In the genomic region with DNA sequence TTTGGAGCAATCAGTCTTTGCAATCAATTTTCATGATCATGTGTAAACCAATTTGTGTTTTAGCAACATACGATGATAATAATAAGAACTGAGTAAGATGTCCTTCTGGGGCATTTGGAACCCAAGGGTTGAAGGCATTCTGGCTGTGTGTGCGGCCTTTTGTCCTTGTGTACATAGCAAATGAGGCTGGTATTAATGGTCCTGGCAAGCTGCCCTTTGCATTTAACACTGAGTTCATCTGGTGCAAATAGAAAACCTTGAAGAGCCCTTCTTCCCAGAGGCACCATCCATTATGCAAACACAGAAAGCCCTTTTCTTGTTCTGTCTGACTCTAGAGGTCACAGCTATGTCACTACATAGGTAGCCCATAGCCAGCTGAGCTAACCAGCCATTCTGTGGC, we compare ENCODE assay signal across 39 mouse cellular contexts. TPM values are rescaled to one million over a fixed set of nuclear protein-coding genes. Genes with fewer than 3 reads are reported as not detected.
A peak's percentile ranks its signal among the peaks of the same experiment; 100 is the strongest.
DNase-seq lines count a peak whose midpoint lies in the region; ATAC-seq and TF ChIP-seq lines count a peak whose summit lies in the region.
"Had no signal": no experiment of that assay in that cellular context is flagged by ENCODE, and none has a peak within 500 bp of the region (broad histone marks: within the 10 kb centered on the region; RNA-seq: fewer than 3 reads in every experiment).

No protein-coding gene starts in this region.

- no peak overlapping the region for H3K4me3 ChIP-seq in kidney, embryonic 15.5 days (replicated peaks)
- H3K4me3 ChIP-seq in lung, postnatal 0 days (ENCODE audit: low read depth, low read length), result no peak overlapping the region
- no peak overlapping the region for H3K4me3 ChIP-seq in lung, adult 2 months (replicated peaks; ENCODE audit: extremely low read depth, low read depth, low read length)
- H3K4me3 ChIP-seq in heart, adult 2 months, result no peak overlapping the region
- H3K4me3 ChIP-seq: embryonic facial prominence, embryonic 10.5 days; embryonic facial prominence, embryonic 15.5 days; forebrain, embryonic 15.5 days; gastrocnemius, adult 2 months; heart, embryonic 12.5 days; hindbrain, embryonic 15.5 days; limb, embryonic 13.5 days; liver, embryonic 12.5 days had no signal

- H3K9ac ChIP-seq in kidney, embryonic 15.5 days, result no peak overlapping the region
- no peak overlapping the region for H3K9ac ChIP-seq in lung, postnatal 0 days (replicated peaks; ENCODE audit: low read depth)
- no peak overlapping the region for H3K9ac ChIP-seq in heart, adult 2 months (ENCODE audit: low read depth, low read length)
- H3K9ac ChIP-seq: embryonic facial prominence, embryonic 15.5 days; forebrain, embryonic 15.5 days; heart, embryonic 12.5 days; hindbrain, embryonic 15.5 days; limb, embryonic 13.5 days; liver, embryonic 12.5 days; liver, postnatal 0 days had no signal

- H3K4me1 ChIP-seq in kidney, embryonic 15.5 days, result no peaks in the 10 kb centered on the region
- H3K4me1 ChIP-seq in lung, postnatal 0 days (ENCODE audit: insufficient read depth, low read depth, low read length), result no peaks in the 10 kb centered on the region
- no peaks in the 10 kb centered on the region for H3K4me1 ChIP-seq in lung, adult 2 months (ENCODE audit: control insufficient read depth, insufficient read depth, low read length)
- H3K4me1 ChIP-seq in heart, adult 2 months (ENCODE audit: control insufficient read depth, insufficient read depth, low read length), result no peaks in the 10 kb centered on the region
- H3K4me1 ChIP-seq: embryonic facial prominence, embryonic 10.5 days; embryonic facial prominence, embryonic 15.5 days; forebrain, embryonic 15.5 days; heart, embryonic 12.5 days; hindbrain, embryonic 15.5 days; limb, embryonic 13.5 days had no signal

- ATAC-seq in kidney, embryonic 15.5 days (replicated peaks; ENCODE audit: low FRiP score), result no peak
- peak; percentile 46; the same call in 1 of the 2 replicates for ATAC-seq in lung, postnatal 0 days
- ATAC-seq: forebrain, embryonic 15.5 days; inflammation-experienced regulatory T-cells, adult 6 months; liver, embryonic 12.5 days; liver, postnatal 0 days; Patski had no signal

- TF ChIP-seq CTCF in lung, postnatal 0 days (IDR thresholded peaks at IDR 0.05), result no peak
- no peak for TF ChIP-seq CTCF in lung, adult 2 months (IDR thresholded peaks at IDR 0.05; ENCODE audit: insufficient read depth, low read length)
- no peak for TF ChIP-seq CTCF in heart, adult 2 months (IDR thresholded peaks at IDR 0.05)

- no peaks in the 10 kb centered on the region for H3K79me2 ChIP-seq in heart, adult 2 months (replicated peaks; ENCODE audit: control insufficient read depth, insufficient read depth, low read length)

- H3K27ac ChIP-seq in kidney, embryonic 15.5 days, result no peak overlapping the region
- H3K27ac ChIP-seq in lung, postnatal 0 days (ENCODE audit: low read length), result no peak overlapping the region
- H3K27ac ChIP-seq in heart, adult 2 months, result no peak overlapping the region
- H3K27ac ChIP-seq: embryonic facial prominence, embryonic 10.5 days; embryonic facial prominence, embryonic 15.5 days; forebrain, embryonic 15.5 days; gastrocnemius, adult 2 months; hindbrain, embryonic 15.5 days; kidney, postnatal 0 days; limb, embryonic 13.5 days; liver, embryonic 12.5 days had no signal

- intact Hi-C loops in heart, adult 2 months (cut with DNase I), result no loop called here

- H3K27me3 ChIP-seq in kidney, embryonic 15.5 days, result no peaks in the 10 kb centered on the region
- H3K27me3 ChIP-seq in lung, postnatal 0 days (replicated peaks; ENCODE audit: insufficient read depth, low read length), result no peaks in the 10 kb centered on the region
- H3K27me3 ChIP-seq in heart, adult 2 months (ENCODE audit: control insufficient read depth, insufficient read depth, low read length), result no peaks in the 10 kb centered on the region
- H3K27me3 ChIP-seq: embryonic facial prominence, embryonic 15.5 days; forebrain, embryonic 15.5 days; heart, embryonic 12.5 days; hindbrain, embryonic 15.5 days; limb, embryonic 13.5 days; liver, embryonic 12.5 days; Patski had no signal

- WGBS in kidney, embryonic 15.5 days, result 90% methylated on average over 2 of the region's 2 CpGs
- 59% methylated on average over 2 of the region's 2 CpGs for WGBS in lung, postnatal 0 days
- 78% methylated on average over 2 of the region's 2 CpGs for WGBS in lung, adult 2 months
- WGBS in heart, adult 2 months, result 86% methylated on average over 2 of the region's 2 CpGs

- H3K36me3 ChIP-seq in kidney, embryonic 15.5 days, result no peaks in the 10 kb centered on the region
- no peaks in the 10 kb centered on the region for H3K36me3 ChIP-seq in lung, postnatal 0 days (ENCODE audit: insufficient read depth, low read length)
- no peaks in the 10 kb centered on the region for H3K36me3 ChIP-seq in heart, adult 2 months (ENCODE audit: control insufficient read depth, insufficient read depth, low read length)
- H3K36me3 ChIP-seq: embryonic facial prominence, embryonic 10.5 days; embryonic facial prominence, embryonic 15.5 days; forebrain, embryonic 15.5 days; heart, embryonic 12.5 days; hindbrain, embryonic 15.5 days; limb, embryonic 13.5 days; liver, embryonic 12.5 days had no signal

- no peaks in the 10 kb centered on the region for H3K9me3 ChIP-seq in kidney, embryonic 15.5 days (replicated peaks)
- no peaks in the 10 kb centered on the region for H3K9me3 ChIP-seq in lung, postnatal 0 days (ENCODE audit: low read length)
- H3K9me3 ChIP-seq: embryonic facial prominence, embryonic 10.5 days; embryonic facial prominence, embryonic 15.5 days; forebrain, embryonic 15.5 days; heart, embryonic 12.5 days; hindbrain, embryonic 15.5 days; liver, embryonic 12.5 days had no signal

- TF ChIP-seq POLR2A in lung, adult 2 months (IDR thresholded peaks at IDR 0.05; ENCODE audit: borderline replicate concordance, extremely low read depth, low read depth, low read length), result no peak
- TF ChIP-seq POLR2A in heart, adult 2 months (IDR thresholded peaks at IDR 0.05; ENCODE audit: insufficient read depth, low read depth, low read length), result no peak

- TF ChIP-seq EP300 in lung, postnatal 0 days (IDR thresholded peaks at IDR 0.05), result no peak
- TF ChIP-seq EP300 in heart, adult 2 months (IDR thresholded peaks at IDR 0.05; ENCODE audit: insufficient read depth, low read depth, low read length), result no peak

- H3K4me2 ChIP-seq in kidney, embryonic 15.5 days, result no peak overlapping the region
- no peak overlapping the region for H3K4me2 ChIP-seq in lung, postnatal 0 days (replicated peaks; ENCODE audit: low read depth, low read length)
- H3K4me2 ChIP-seq: embryonic facial prominence, embryonic 15.5 days; forebrain, embryonic 15.5 days; heart, embryonic 12.5 days; hindbrain, embryonic 15.5 days; limb, embryonic 13.5 days; liver, embryonic 12.5 days had no signal

- peak; percentile 53 for DNase-seq in adrenal gland, postnatal 10 days
- DNase-seq in adrenal gland, postnatal 4 days (ENCODE audit: low spot score in 2 of 2), result no peak
- peak; percentile 13 to 20 for DNase-seq in kidney, adult 8-10 months
- DNase-seq in lung, postnatal 0 days (ENCODE audit: low spot score), result peak; percentile 25
- no peak for DNase-seq in lung, adult 2 months
- DNase-seq in kidney, postnatal 25 days, result peak; percentile 51 to 55
- no peak for DNase-seq in heart, adult 2 months
- DNase-seq: cerebellum, adult 8-10 months; cerebellum, postnatal 25 days; gastrocnemius, adult 2 months; gastrocnemius, postnatal 36 days; heart, adult 18-20 months; heart, postnatal 4 days; liver, postnatal 0 days; midbrain, embryonic 14.5 days; thymus, postnatal 4 days had no signal

RNA-seq across cellular contexts. Expression of a gene that starts 30.5 kb away (rescaled TPM):
- 1 to 10 TPM; 3.9 to 5.9 TPM for total RNA-seq in adrenal gland, postnatal 10 days (2021)
- 1 to 10 TPM; 4.5 to 5.2 TPM for total RNA-seq in adrenal gland, postnatal 4 days (2021)
- 10.4 and 12.8 TPM in 2 replicates for polyA plus RNA-seq in kidney, embryonic 15.5 days (2015; fragmentation: Nextera tagmentation; extraction: Ambion mirVana)
- polyA plus RNA-seq in lung, postnatal 0 days (2015; fragmentation: Nextera tagmentation; extraction: Ambion mirVana), result 7.5 TPM in 2 replicates
- polyA plus RNA-seq in lung, adult 2 months (2012; rRNA removed), result 17.0 and 20.1 TPM in 2 replicates
- 1 to 10 TPM; 2.5 to 2.9 TPM for total RNA-seq in heart, adult 2 months (2021)
- polyA plus RNA-seq in heart, adult 2 months (2012; rRNA removed), result 6.2 and 7.4 TPM in 2 replicates

RNA-seq across cellular contexts. Expression of a gene that starts 35.0 kb away (rescaled TPM):
- total RNA-seq in adrenal gland, postnatal 10 days (2021), result not detected
- total RNA-seq in adrenal gland, postnatal 4 days (2021), result not detected
- polyA plus RNA-seq in kidney, embryonic 15.5 days (2015; fragmentation: Nextera tagmentation; extraction: Ambion mirVana), result not detected in 2 replicates
- not detected in 2 replicates for polyA plus RNA-seq in lung, postnatal 0 days (2015; fragmentation: Nextera tagmentation; extraction: Ambion mirVana)
- not detected in 2 replicates for polyA plus RNA-seq in lung, adult 2 months (2012; rRNA removed)
- not detected for total RNA-seq in heart, adult 2 months (2021)
- polyA plus RNA-seq in heart, adult 2 months (2012; rRNA removed), result not detected in 2 replicates
- total RNA-seq: gastrocnemius, postnatal 36 days; heart, adult 18-20 months; heart, postnatal 4 days; layer of hippocampus, adult 8-10 months; layer of hippocampus, postnatal 25 days; left cerebral cortex, adult 8-10 months; left cerebral cortex, postnatal 36 days; MEL; monocyte, adult 5-6 weeks had no signal
- polyA plus RNA-seq: embryonic facial prominence, embryonic 10.5 days; embryonic facial prominence, embryonic 15.5 days; forebrain, embryonic 15.5 days; frontal cortex, adult 2 months; heart, embryonic 12.5 days; heart, postnatal 0 days; hindbrain, embryonic 15.5 days; inflammation-experienced regulatory T-cells, adult 6 months; limb, embryonic 13.5 days; liver, embryonic 12.5 days; liver, postnatal 0 days; midbrain, embryonic 14.5 days; Patski; small intestine, adult 2 months; stomach, embryonic 14.5 days; testis, adult 2 months; thymus, postnatal 0 days had no signal

Comparison
In these comparisons a context has a peak if more than half of its experiments do, and no peak if none do; other contexts are left out.
1. DNase-seq: peak in adrenal gland, postnatal 10 days (single experiment), kidney, adult 8-10 months (2 of 2), lung, postnatal 0 days (single experiment) and kidney, postnatal 25 days (2 of 2); none in adrenal gland, postnatal 4 days (0 of 2), lung, adult 2 months (single experiment) and heart, adult 2 months (0 of 2).